Mouse (Mus musculus): ENCODE measurements around the gene 1600014C23Rik.

1600014C23Rik gene

DNA sequence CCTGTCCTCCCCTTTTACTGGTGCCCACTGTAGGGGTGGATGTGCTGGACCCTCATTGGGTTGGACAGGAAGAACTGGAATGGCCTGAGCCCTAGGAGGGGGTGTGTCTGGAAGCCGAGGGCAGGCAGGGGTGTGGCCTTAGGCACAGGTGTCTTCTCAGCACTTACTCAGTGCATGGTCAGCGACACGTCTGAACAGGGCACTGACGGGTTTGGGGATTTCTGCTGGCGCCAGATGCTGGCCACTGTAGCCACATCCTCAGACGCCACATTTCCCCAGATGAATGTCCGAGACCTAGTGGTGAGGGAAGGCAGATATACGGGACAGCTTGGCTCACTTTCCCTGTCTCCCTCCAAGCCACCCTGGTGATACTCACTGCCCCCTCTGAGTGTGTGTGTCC is 18.4 kb upstream of the 1600014C23Rik start:
- no peak for DNase-seq (ENCODE audit: low read depth)

DNA sequence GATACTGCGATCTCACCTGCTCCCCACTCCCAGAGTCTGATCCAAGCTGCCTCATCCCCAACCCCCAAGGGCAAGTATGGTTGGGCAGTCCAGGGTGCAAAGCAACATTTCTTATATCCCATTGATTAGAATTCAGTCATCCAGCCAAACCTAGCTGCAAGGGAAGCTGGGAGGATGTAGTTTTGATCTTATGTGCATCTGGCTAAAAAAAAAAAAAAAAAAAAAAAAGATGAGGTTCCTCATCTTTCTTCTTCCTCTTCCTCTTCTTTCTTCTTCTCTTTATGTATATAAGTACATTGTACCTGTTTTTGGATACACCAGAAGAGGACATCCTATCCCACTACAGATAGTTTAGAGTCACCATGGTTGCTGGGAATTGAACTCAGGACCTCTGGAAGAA is 17.7 kb upstream of the 1600014C23Rik start:
- DNase-seq (ENCODE audit: low read depth): no peak

DNA sequence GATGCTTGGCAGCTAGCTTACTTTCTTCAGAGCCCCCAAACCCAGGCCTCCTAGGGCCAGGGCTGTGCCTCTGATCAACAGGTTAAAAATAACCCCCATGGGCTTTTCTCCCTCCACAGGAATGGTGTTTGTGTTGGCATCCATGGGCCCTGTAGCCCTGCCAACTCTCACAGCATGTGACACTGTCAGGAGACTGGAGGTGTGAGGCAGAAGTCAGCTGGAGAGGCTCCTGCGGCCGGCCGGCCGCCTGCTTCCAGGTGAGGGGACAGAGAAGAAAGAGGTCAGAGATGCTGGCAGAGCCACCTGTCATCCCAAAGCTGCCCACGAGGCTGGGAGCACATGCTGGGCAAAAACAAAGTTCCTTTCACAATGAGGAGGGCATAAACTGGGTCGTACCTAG is 15.5 kb upstream of the 1600014C23Rik start:
- DNase-seq (ENCODE audit: low read depth): no peak

DNA sequence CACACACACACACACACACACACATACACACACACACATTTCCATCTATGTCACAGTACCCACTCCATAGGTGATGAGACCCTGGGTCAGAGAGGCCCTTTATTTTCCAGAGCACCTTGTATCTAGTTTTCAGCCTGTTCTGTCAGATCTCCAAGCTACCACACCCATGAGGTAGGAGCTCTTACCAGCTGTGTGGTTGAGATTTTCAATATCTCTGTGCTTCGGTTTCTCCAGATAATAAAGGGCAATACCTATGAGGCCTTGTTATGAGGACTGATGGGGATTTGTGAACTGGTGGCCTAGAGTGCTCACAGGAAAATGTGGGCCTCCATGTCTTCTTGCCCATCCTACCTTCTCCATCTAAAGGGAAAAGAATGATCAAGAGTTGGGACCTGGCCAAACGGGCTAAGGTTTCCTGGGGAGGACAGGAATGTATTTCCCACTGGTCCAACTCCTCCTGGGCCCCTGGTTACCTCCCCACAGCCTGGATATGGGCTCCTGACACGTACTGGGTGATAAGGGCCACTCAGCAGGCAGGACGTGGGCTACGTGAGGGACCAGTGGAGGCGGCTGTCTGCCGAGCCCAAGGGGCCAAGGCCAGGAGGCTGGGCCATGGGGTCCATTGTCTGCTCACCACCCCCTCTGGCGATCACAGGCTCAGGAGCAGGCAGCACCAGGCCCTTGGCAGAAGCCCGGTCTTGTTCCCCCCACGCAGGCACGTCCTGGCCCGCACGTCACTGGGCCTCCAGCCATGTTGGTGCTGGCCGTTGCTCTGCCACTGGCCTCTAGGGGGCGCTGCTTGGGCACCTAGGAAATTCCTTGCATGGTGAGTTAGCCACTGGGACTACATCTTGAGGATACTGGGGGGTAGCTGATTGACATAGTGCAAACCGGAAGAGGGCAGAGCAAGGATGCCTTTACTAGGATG is 14.5 kb upstream of the 1600014C23Rik start:
- DNase-seq (ENCODE audit: low read depth): peak; percentile 22

DNA sequence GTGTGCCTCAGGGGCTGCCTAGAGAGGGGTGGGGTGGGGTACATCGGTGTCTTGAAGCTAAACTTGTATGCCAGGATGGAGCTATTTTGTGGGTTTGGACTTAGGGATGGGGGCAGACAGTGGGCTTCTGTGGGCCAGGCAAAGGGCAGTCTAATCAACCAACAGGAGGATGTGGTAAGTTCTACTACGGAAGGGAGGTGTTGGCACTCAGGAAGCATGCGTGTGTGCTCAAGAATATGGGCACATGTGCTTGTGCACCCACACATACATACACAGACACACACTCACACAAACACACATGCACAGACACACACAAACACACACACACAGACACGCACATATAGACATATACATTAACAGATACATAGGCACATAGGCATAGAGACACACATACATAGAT is 13.6 kb upstream of the 1600014C23Rik start:
- DNase-seq (ENCODE audit: low read depth): peak; percentile 31

DNA sequence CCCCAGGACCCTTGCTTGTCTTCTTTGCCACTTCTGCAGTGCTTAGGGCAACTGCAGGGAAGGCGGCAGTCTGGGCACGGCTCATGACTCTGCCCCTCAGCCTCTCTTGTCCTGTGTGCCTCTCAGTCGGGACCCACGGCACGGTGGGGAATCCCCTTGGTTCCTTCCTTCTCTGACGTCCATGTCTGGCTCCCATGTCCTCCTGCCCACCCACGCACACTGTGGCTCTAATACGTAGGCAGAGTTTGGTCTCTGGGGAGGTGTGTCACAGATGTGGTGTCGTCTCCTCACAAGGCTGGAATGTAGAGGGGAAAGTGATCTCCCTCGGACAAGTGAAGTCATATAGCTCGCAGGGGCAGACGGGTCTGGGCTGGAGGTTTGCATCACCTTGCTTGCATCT is 13.1 kb upstream of the 1600014C23Rik start:
- peak; percentile 66 for DNase-seq (ENCODE audit: low read depth)

DNA sequence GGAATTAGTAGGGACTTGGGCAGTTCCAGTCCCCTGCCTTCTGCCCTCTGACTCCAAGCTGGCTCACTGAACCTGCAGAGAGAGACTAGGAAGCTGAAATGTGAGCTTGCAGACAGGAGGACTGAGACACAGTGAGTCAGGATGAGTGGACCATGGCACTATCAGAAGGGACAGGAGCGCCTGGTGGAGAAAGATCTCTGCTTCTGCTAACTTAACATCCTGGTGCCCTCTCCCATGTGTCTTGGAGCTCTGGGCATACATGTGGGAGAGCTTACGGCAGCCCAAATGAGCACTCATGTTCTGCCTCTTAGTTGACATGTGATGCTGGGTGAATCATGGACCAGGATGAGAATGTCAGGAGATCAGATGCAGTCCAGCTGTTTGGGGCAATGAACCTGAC is 12.0 kb upstream of the 1600014C23Rik start:
- DNase-seq (ENCODE audit: low read depth): no peak

DNA sequence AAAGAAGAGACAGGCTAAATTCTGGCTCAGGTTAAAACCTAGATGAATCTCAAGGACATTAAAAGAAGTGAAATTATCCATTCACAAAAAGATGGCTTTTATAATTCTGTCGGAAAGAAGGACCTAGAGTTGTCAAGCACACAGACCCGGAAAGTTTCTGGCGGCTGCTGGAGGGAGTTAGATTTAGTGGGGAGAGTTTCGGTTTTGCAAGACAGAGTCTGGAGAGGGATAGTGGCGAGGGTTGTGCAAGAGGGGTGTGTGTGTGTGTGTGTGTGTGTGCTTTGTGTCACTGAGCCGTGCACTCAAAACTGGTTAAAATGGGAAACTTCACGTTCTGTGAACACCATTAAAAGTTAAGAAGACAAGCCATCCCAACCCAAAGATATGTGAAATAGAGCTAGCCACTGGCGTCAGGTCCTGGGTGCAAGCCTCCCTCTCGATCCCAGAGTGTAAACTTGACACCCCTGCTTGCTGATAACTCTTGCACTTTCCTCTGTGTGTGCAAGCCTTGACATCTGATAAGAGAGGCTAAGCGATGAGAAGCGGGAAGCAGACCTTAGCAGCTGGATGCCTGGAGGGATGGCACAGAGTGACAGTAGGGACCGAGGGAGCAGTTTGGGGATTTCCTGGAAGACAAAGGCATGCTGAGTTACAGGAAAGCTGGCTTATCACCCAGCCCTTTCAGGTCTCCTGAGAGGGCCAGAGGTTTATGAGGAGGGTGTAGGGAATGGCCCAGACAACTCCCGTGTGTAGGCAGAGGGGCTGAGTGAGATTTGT is 8.9 kb upstream of the 1600014C23Rik start:
- no peak for DNase-seq (ENCODE audit: low read depth)

DNA sequence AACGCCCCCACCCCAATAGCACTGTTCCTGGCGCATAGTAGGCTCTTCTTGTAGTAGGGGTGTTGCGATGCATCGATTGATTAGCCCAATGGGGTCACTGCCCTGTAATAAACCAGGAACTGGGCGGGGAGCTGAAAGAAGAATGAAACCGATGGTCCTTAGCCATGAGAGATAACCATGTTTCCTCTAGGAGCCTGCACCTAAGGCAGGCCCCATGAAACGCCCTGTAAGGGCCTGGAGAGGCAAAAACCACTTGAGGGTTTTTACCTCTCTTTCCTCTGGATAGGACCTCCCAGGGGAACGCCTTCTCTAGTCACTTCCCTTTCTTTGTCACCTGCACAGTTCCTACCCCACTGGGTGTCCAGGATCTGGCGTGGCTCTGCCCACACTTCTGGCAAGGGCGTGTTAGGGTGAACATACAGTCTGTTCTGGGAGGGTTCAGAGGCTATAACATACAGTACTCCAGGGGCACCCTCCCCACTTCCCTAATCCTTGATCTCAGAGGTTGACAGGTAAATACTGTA is 3.5 kb upstream of the 1600014C23Rik start:
- no peak for DNase-seq (ENCODE audit: low read depth)

DNA sequence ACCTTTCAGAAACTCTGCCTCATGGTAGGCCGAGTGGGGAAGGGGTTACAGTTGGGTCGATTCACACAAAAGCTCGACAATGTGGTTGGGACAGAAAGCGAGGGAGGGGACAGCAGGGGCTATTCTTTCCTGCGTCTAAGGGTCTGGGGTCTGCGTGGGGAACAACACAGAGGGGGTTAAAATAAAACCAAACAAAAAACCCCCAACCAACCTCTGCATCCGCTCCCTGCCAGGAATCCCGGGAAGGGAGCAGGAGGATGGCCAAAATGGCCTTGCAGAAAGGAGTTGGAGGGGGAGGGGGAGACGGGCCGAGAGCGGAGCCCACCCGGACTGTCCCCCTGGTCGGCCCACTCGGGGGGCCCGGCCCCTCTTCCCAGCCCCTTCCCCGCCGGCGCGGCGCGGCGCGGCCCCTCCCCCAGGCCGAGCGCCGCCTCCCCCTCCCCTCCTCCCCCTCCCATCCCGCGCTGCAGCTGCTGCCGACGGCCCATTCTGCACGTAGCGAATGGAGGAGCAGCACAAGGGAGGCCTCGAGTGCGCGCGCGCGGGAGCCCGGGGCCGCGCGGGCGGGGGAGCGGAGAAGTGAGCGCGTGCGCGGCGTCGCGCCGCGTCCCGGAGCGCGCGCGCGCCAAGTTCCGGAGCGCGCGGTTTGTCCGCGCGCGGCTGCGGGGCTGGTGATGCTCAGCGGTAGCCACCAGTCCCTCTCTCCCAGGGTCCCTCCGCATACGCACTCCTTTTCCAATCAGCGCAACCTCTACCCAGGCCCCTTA is 2.9 kb upstream of the 1600014C23Rik start:
- peak; percentile 84 for DNase-seq (ENCODE audit: low read depth)

DNA sequence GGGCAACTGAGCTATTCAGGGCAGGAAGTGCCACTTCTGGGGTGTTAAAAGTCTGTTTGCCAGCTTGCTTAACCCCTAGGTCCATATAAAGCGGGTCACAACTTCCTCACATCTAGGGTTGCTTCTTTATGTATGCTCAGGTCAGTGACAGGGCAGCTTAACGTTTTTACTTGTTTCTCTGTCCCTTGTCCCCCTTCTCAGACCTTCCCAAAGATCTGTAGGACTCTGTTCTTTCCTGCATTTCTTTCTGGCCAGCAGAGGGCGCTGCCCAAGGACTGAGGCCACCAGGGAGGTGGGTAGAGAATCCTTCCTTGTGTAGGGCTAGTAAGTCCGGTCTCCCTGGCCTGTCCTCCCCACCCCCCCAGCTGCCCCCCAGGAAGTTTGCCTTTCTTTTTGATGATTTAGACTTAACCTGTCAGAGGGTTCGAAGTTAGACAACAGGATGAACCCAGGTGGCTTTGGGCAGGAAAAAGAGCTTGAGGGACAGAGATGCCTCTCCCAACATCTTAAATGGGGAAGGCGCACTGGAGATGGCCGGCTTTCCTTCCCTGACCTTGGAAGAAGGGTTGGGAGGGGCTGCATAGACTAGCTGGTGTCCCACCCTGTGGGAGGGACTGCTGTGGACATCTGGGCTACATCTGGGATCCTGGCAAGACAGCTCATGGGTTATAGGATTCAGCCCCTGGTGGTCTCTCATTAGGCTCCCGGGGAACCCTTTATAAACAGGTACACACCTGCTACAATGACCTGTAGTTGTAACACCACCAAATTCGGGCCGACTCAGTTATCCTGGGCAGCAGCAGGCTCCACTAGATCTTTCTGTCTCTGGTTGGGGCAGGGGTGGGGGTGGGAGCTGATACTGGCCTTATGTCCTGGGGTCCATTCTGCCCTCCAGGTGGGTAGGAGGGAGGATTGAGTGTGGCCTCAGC is 2.0 kb upstream of the 1600014C23Rik start:
- DNase-seq (ENCODE audit: low read depth): peak; percentile 84

DNA sequence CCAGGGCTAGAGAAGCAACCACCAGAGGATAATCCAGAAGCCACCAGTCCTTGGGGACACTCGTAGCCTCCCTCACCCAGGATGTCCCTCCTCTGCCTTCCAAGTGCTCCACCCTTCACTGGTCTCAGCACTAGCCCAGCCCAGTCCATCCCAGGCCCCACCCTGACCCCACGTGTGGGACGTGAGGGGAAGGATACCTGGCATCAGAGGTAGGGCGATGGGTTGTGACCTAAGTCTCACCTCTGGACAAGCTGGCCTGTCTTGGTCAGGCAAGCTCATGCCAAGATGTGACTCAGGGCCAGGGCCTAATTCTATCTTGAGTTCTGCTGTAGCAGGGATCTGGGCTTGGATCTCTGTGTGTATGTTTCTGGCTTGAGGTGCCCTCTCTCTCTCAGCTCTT is 1.2 kb upstream of the 1600014C23Rik start:
- DNase-seq (ENCODE audit: low read depth): no peak

DNA sequence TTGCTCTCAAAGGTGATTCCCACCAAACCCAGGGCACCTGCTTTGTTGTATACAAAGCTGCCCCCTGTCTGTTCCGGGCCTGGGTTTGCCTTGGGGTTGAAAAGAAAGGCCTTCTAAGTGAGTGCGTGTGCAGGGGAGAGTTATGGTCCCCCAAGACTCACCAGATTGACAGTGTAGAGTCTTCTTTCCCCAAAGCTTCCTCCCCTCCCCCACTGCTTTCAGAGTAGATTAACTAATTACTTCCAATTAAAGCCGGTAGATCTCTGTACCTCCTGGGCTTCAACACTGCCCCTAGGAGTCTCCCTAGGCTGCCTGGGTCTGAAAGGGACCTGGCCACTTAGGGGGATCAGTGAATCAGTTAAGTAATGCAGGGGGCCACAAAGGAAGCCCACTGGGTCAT is 689 bp upstream of the 1600014C23Rik start:
- DNase-seq (ENCODE audit: low read depth): peak; percentile 13

DNA sequence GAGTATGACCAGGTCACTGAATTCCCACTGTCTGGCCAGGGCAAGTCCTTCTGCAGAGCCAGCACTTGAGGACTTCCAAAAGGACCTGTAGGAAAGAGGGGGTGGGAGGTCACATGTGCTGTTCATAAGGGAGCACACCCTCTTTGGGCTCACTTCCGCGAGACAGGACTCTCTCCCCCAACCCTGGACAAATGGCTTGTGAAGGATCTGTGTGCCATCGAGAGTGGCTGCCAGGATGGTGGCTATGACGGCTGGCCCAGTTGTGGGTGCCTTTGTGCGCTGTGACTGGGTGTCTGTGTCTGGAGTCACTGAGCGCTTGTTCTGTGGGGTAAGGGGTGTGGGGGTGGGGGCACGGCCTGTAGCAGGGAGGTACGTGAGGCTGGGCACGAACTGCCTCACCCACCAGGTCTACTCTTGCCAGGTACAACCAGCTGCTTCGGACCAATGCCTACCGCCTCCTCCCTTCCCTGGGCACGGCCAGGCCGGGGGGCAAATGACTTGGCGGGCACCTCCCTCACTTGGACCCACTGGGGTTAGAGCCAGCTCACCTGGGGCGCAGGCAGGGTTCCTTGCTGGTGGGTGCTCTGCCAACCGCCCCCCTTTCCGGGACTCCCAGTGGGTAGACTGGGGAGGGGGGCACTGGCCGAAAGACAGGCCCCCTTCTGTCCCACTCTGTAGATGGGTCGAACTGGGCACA is 458 bp downstream of the 1600014C23Rik start:
- DNase-seq (ENCODE audit: low read depth): no peak

DNA sequence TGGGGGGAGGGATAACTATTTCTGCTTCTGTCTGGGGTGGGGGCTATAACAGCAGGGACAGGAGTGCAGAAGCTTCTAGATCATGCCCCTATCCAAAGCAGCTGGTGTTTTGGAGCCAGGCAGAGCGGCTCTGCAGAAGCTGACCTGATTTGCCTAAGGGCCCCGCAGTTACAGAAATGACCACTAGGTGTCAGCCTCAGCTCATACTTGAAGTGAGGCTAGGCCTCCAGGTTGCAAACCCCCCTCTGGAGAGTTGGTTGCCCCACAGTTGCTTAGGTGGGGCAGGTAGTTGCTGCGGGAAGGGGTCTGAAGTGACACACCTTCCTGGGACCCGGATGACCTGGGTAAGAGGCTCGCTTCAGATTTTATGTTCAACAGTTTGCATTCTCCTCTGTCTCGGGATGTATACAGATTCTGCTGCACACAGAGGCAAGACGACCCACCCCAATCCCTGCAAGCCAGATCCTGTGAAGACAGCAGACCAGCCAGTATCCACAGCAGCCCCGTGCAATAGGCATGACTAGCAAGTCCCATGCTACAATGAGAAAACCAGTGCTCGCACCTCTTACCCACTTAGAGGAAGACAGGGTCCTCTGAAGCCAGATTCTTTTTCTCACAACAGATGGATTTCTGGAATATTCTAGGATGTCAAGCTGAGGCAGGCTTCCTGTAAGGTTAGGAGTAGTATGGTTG is 2.3 kb downstream of the 1600014C23Rik start:
- peak; percentile 88 for DNase-seq (ENCODE audit: low read depth)

DNA sequence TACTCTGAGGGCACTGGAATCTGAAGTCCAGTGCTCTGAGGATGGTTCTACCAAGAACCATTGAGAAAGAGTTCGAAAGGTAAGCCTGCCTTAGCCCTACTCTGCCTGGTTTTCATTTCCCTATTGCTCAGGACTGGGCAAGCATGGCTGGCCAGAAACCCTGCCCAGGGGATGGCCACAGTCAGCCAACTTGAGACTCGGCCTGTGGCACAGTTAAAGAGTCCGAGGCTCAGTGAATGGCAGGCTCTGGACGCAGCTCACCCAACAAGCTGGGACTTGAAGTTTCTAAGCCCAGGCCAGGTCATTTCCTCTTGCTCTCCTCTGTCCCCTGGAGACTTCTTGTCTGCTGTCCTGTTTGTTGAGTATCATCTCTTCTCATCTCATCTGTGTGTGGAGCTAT is 2.9 kb downstream of the 1600014C23Rik start:
- DNase-seq (ENCODE audit: low read depth): no peak

DNA sequence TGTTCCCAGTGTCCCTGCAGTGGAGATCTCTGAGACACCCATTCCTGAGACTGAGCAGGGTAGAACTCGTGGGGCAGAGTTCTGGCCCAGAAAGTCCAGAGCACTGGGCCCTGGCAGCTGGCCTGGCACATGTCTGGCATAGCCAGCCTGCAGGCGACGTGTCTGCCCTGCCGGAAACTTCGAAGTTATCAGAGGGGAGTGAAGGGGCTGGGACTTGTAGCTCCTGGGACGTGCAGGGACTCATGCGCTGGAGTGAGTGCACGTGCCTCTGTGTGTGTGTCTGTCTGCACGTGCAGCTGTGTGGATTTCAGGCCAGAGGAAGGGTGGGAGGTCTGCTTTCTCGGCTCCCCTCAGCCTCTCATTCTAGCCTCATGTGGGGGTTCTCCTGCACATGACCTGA is 4.3 kb downstream of the 1600014C23Rik start:
- DNase-seq (ENCODE audit: low read depth): no peak

DNA sequence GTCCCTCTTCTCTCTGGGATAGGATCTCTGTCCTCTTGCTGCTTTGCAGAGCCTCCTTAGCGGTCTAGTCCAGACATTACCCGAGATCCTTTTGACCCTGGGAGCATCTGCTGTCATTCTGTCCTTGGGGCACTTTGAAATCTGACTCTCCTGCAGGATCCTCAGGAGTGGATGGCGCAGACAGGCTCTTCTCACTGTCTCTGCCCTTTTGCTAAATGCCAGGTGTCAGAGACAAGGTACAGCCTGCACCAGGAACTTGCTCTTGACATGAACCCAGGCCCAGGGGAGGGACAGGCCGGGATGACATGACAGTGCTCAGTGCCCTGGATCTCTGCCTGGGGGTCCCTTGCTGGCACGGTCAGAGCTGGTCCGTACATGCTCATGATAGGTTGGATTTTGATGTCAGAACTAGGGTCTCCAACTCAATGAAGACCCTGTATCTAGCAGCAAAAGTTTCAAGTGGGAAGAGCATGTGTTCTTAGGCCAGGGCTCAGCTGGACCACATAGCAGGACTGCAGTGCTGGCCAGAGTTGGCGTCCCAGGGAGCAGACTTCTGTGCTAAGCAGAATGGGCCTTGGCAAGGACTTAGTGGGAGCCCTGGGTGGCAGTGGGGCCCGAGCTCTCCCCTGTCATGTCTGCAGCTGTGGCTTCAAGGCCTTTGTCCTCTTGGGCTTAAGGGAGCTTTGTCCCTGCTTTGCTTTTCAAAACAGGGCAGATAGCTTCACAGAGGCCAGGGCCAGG is 5.5 kb downstream of the 1600014C23Rik start:
- no peak for DNase-seq (ENCODE audit: low read depth)

DNA sequence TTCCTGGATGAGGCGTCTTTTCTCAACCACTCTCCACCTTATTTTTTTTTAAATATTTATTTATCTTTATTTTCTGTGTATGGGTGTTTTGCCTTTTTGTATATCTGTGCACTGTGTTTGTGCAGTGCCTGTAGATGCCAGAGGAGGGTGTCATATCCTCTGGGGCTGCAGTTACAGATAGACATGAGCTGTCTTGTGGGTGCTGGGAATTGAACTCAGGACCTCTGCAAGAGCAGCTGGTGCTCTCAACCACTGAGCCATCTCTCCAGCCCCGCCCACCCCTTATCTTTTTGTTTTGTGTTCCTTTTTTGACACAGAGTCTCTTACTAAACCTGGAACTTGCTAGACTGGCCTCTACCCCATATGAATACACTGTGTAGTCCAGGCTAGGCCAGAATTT is 6.2 kb downstream of the 1600014C23Rik start:
- no peak for DNase-seq (ENCODE audit: low read depth)

Measured in induced T-regulatory cell, adult 2 months (primary cell).